Mouse (Mus musculus) midbrain, embryonic 16.5 days (tissue): ENCODE results near the gene Kansl2. TPM values are rescaled to one million over a fixed set of nuclear protein-coding genes. Genes with fewer than 3 reads are reported as not detected.
A peak's percentile ranks its signal among the peaks of the same experiment; 100 is the strongest.

Experiments
- ATAC-seq: fragments of 200-750 bp; cut with Nextera tagmentation; 2 replicates; pipeline ENCODE4 v1.8.0; 2017; ENCODE audit warnings: moderate TSS enrichment
- H3K27ac ChIP-seq: fragments of 300-500 bp; sonication (generic); 2 replicates; pipeline ENCODE4 v1.5.1; 2014; ENCODE audit warnings: mild to moderate bottlenecking, low read length, mixed read lengths
- H3K27me3 ChIP-seq: fragments of 300-500 bp; sonication (generic); 2 replicates; pipeline ENCODE4 v1.6.1; 2014; ENCODE audit warnings: low read depth, low read length, mixed read lengths; ENCODE audit not compliant: control insufficient read depth, insufficient read depth
- H3K36me3 ChIP-seq: fragments of 300-500 bp; sonication (generic); 2 replicates; pipeline ENCODE4 v1.6.1; 2014; ENCODE audit warnings: mild to moderate bottlenecking, low read length, moderate library complexity, mixed read lengths; ENCODE audit not compliant: control insufficient read depth, insufficient read depth
- H3K4me1 ChIP-seq: fragments of 300-500 bp; sonication (generic); 2 replicates; pipeline ENCODE4 v1.6.1; 2014; ENCODE audit warnings: mild to moderate bottlenecking, low read length, mixed read lengths; ENCODE audit not compliant: control insufficient read depth, insufficient read depth
- H3K4me2 ChIP-seq: fragments of 300-500 bp; sonication (generic); 2 replicates; pipeline ENCODE4 v1.6.1; 2014; ENCODE audit warnings: mild to moderate bottlenecking, low read length, mixed read lengths
- H3K4me3 ChIP-seq: fragments of 300-500 bp; sonication (generic); 2 replicates; pipeline ENCODE4 v1.5.1; 2014; ENCODE audit warnings: low read depth, mild to moderate bottlenecking, low read length, moderate library complexity, mixed read lengths
- H3K9ac ChIP-seq: fragments of 300-500 bp; sonication (generic); 2 replicates; pipeline ENCODE4 v1.6.1; 2014; ENCODE audit warnings: low read depth, low read length, mixed read lengths
- H3K9me3 ChIP-seq: fragments of 300-500 bp; sonication (generic); replicated peaks from 2 replicates; pipeline ENCODE4 v1.6.1; 2014; ENCODE audit warnings: mild to moderate bottlenecking, low read length, mixed read lengths; ENCODE audit not compliant: control insufficient read depth, poor library complexity, severe bottlenecking
- WGBS: fragments of 180-500 bp; shearing (Covaris S2); extraction: QIAGEN DNeasy Blood & Tissue Kit; methylation state at CpG from one replicate; pipeline ENCODE4 v1.1.7; 2014; 5-methylcytosine and 5-hydroxymethylcytosine counted together
- polyA plus RNA-seq: library from polyadenylated mRNA; unstranded; fragments of >200 nt; fragmentation: Nextera tagmentation; extraction: Ambion mirVana; gene quantifications from 2 replicates; pipeline ENCODE4 v1.2.1, GENCODE M21; 2015

Gene Kansl2
- polyA plus RNA-seq, 1 experiment from 2014 or later, result 106 TPM

- Histone ChIP-seq H3K27me3 (no peaks in the 10 kb centered on the region), H3K4me3 (no peak overlapping the region), H3K9ac (no peak overlapping the region), H3K4me2 (no peak overlapping the region), H3K9me3 (no peaks in the 10 kb centered on the region), H3K27ac (no peak overlapping the region), H3K36me3 (peaks cover 34% of the 10 kb centered on the region), H3K4me1 (no peaks in the 10 kb centered on the region)
- ATAC-seq, result no peak
- 80% methylated on average over 4 of the region's 4 CpGs for WGBS
Observed at GRCm38 (mm10) chr15:98543341-98543740, 9.3 kb upstream of the Kansl2 start.

GRCm38 (mm10) chr15:98541064-98541463 lies 7.0 kb upstream of the Kansl2 start:
- no peak overlapping the region for H3K9ac ChIP-seq
- WGBS, result 93% methylated on average over 6 of the region's 6 CpGs
- H3K36me3 ChIP-seq, result peaks cover 33% of the 10 kb centered on the region
- no peak for ATAC-seq
- H3K27me3 ChIP-seq, result no peaks in the 10 kb centered on the region
- no peak overlapping the region for H3K27ac ChIP-seq
- no peaks in the 10 kb centered on the region for H3K9me3 ChIP-seq
- H3K4me1 ChIP-seq, result no peaks in the 10 kb centered on the region
- H3K4me3 ChIP-seq, result no peak overlapping the region
- H3K4me2 ChIP-seq, result no peak overlapping the region

GRCm38 (mm10) chr15:98537923-98538322 lies 3.9 kb upstream of the Kansl2 start:
- Histone ChIP-seq H3K4me3 (no peak overlapping the region), H3K27ac (no peak overlapping the region), H3K4me1 (peaks cover 6% of the 10 kb centered on the region), H3K9me3 (no peaks in the 10 kb centered on the region), H3K27me3 (no peaks in the 10 kb centered on the region), H3K4me2 (no peak overlapping the region), H3K9ac (no peak overlapping the region), H3K36me3 (peaks cover 13% of the 10 kb centered on the region; the same call in 1 of the 2 replicates)
- no peak for ATAC-seq
- 77% methylated on average over 4 of the region's 4 CpGs for WGBS

- H3K4me3 ChIP-seq, result no peak overlapping the region
- no peak overlapping the region for H3K4me2 ChIP-seq
- WGBS, result 91% methylated on average over 8 of the region's 8 CpGs
- peaks cover 14% of the 10 kb centered on the region for H3K4me1 ChIP-seq
- H3K9me3 ChIP-seq, result no peaks in the 10 kb centered on the region
- no peak overlapping the region for H3K27ac ChIP-seq
- no peaks in the 10 kb centered on the region for H3K27me3 ChIP-seq
- H3K36me3 ChIP-seq, result peaks cover 12% of the 10 kb centered on the region; the same call in 1 of the 2 replicates
- ATAC-seq, result no peak
- no peak overlapping the region for H3K9ac ChIP-seq
Observed at GRCm38 (mm10) chr15:98536828-98537510, 2.9 kb upstream of the Kansl2 start.

DNA sequence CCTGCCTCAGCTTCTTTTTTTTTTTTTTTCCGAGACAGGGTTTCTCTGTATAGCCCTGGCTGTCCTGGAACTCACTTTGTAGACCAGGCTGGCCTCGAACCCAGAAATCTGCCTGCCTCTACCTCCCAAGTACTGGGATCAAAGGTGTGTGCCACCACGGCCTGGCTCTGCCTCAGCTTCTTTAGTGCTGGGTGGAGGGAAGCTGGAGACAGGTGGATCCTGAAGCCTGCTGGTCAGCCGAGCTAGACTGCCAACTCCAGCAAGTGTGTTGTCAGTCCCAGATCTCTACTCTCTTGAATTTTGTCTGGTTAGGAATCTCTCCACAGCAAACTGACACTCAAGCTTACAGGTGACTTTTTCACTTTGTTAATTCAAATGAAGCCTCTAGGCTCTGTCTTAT lies 1.9 kb upstream of the Kansl2 start:
- Histone ChIP-seq H3K27me3 (no peaks in the 10 kb centered on the region), H3K4me1 (peaks cover 19% of the 10 kb centered on the region), H3K9ac (no peak overlapping the region), H3K27ac (no peak overlapping the region), H3K4me3 (no peak overlapping the region), H3K9me3 (no peaks in the 10 kb centered on the region), H3K36me3 (peaks cover 15% of the 10 kb centered on the region), H3K4me2 (no peak overlapping the region)
- 91% methylated on average over 4 of the region's 4 CpGs for WGBS
- ATAC-seq, result no peak

GRCm38 (mm10) chr15:98533035-98533531 lies 981 bp downstream of the Kansl2 start:
- H3K4me3 ChIP-seq, result peak overlapping the region; percentile 82
- peak overlapping the region; percentile 94 for H3K9ac ChIP-seq
- peaks cover 15% of the 10 kb centered on the region for H3K36me3 ChIP-seq
- H3K4me1 ChIP-seq, result peaks cover 20% of the 10 kb centered on the region
- H3K27ac ChIP-seq, result peak overlapping the region; percentile 99
- H3K9me3 ChIP-seq, result no peaks in the 10 kb centered on the region
- no peaks in the 10 kb centered on the region for H3K27me3 ChIP-seq
- WGBS, result under 1% methylated on average over 18 of the region's 18 CpGs
- ATAC-seq, result no peak
- peak overlapping the region; percentile 82 for H3K4me2 ChIP-seq

DNA sequence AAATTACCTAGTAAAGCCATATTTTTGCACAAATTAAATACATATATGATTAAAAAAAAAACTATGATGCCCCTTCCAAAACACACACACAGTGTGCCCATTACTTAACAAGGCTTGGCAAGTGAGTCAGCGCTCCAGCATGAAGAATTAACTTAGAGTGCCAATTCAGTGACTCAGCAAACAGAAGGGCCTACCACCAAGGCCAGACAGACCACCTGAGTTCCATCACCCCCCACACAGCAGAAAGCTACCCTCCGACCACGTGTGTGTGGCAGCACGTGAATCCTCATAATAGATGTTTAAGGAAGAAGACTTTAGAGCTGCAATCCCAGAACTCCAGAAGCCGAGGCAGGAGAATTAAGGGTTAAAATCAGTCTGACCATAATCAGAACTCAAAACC lies 1.8 kb downstream of the Kansl2 start:
- no peak for ATAC-seq
- peaks cover 20% of the 10 kb centered on the region for H3K4me1 ChIP-seq
- no peak overlapping the region for H3K27ac ChIP-seq
- H3K27me3 ChIP-seq, result no peaks in the 10 kb centered on the region
- peak overlapping the region; percentile 82 for H3K4me3 ChIP-seq
- H3K9me3 ChIP-seq, result no peaks in the 10 kb centered on the region
- WGBS, result 42% methylated on average over 5 of the region's 5 CpGs
- H3K36me3 ChIP-seq, result peaks cover 19% of the 10 kb centered on the region
- H3K9ac ChIP-seq, result peak overlapping the region; percentile 39
- H3K4me2 ChIP-seq, result peak overlapping the region; percentile 82

DNA sequence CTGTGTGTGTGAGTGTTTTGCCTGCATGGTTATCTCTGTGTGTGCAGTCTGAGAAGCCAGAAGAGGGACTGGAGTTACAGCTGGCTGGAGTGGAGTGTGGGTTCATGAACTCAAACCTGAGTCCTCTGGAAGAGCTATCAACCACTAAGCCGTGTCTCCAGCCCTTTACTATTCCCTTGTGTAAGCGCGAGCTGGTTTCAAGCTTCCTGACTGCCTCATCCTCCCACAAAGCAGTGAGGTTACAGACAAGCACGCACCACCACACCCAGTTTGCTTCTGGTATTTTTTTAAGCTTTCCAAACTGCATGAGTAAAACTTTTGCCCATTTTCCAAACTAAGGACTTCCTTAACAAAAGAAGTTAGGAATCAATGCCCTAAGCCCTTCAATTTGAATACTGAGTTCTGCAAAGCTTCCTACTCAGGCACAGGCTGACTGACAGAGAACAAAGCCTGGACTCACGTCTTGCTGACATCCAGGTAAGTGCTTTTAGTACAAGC lies 5.9 kb downstream of the Kansl2 start:
- Histone ChIP-seq H3K4me1 (peaks cover 16% of the 10 kb centered on the region), H3K9ac (no peak overlapping the region), H3K27ac (no peak overlapping the region), H3K4me2 (no peak overlapping the region), H3K9me3 (no peaks in the 10 kb centered on the region), H3K4me3 (no peak overlapping the region), H3K36me3 (peaks cover 34% of the 10 kb centered on the region), H3K27me3 (no peaks in the 10 kb centered on the region)
- ATAC-seq, result no peak
- 91% methylated on average over 5 of the region's 5 CpGs for WGBS

DNA sequence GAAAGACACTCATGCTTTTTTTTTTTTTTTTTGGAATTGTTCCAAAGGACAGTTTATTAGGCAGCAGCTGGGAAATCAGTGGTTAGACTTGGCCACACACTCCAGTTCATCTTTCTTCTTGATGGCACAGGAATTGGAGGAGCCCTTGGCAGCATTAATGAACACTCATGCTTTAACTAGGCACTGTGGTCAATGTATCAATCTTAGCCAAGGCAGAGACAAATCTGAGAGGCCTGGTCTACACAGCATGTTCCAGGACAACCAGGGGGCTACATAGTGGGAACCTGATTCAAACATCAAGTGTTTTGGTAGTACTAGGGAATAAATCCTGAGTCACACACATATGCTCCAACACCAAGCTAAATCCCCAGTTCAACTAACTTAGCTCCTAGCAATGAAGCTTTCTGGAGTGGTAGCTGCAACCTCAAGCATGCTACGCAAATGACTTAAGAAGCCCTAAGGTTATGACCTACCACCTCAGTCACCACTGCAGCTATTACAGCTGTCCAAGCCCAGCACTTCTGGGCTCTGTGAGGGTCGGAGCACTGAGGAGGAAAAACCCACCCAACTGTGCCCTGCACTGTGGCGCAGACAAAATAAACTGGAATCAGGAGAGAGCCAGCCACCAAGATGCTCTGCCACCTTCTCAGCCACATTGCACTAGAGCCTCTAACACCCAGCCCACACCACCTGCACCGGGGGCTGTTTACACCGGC lies 6.8 kb downstream of the Kansl2 start:
- WGBS, result 96% methylated on average over 5 of the region's 5 CpGs
- ATAC-seq, result no peak

More for the DNA sequence above, 6.8 kb downstream of the Kansl2 start:
- no peak overlapping the region for H3K4me2 ChIP-seq
- peaks cover 43% of the 10 kb centered on the region for H3K36me3 ChIP-seq
- H3K9me3 ChIP-seq, result no peaks in the 10 kb centered on the region
- no peak overlapping the region for H3K9ac ChIP-seq
- no peaks in the 10 kb centered on the region for H3K27me3 ChIP-seq
- H3K4me1 ChIP-seq, result peaks cover 8% of the 10 kb centered on the region
- no peak overlapping the region for H3K27ac ChIP-seq
- no peak overlapping the region for H3K4me3 ChIP-seq
